Mouse (Mus musculus): ENCODE data around the gene Exosc2. TPM values are rescaled to one million over a fixed set of nuclear protein-coding genes. Genes with fewer than 3 reads are reported as not detected.
"Not testable (repeated sequence)": the region's sequence is repeated elsewhere in the genome, so short reads cannot be mapped to it uniquely, and the experiment has no call there.

The Exosc2 gene
- polyA plus RNA-seq, 1 experiment from 2014 or later, result 77.3 TPM

GRCm38 (mm10) chr2:31654854-31655559, 15.5 kb upstream of the Exosc2 start:
- no peak for ATAC-seq (replicated peaks; ENCODE audit: insufficient number of reproducible peaks, low FRiP score, low TSS enrichment, low read depth)
- Histone ChIP-seq H3K9me3 (replicated peaks; ENCODE audit: control insufficient read depth, low read length) (no peaks in the 10 kb centered on the region), H3K4me1 (ENCODE audit: control insufficient read depth, insufficient read depth, low read length) (peaks cover 7% of the 10 kb centered on the region; the same call in 1 of the 2 replicates), H3K27me3 (ENCODE audit: control insufficient read depth, insufficient read depth, low read length) (peaks cover 51% of the 10 kb centered on the region), H3K9ac (replicated peaks; ENCODE audit: low read length) (no peak overlapping the region), H3K36me3 (replicated peaks; ENCODE audit: control insufficient read depth, insufficient read depth, low read depth, low read length) (no peaks in the 10 kb centered on the region), H3K27ac (replicated peaks; ENCODE audit: low read depth, low read length) (no peak overlapping the region), H3K4me3 (ENCODE audit: low read depth, low read length) (peak overlapping the region; percentile 55), H3K4me2 (ENCODE audit: low read depth, low read length) (peak overlapping the region; percentile 96)
- 5% methylated on average over 22 of the region's 22 CpGs for WGBS
- peak; percentile 41 for DNase-seq (ENCODE audit: low spot score)

DNA sequence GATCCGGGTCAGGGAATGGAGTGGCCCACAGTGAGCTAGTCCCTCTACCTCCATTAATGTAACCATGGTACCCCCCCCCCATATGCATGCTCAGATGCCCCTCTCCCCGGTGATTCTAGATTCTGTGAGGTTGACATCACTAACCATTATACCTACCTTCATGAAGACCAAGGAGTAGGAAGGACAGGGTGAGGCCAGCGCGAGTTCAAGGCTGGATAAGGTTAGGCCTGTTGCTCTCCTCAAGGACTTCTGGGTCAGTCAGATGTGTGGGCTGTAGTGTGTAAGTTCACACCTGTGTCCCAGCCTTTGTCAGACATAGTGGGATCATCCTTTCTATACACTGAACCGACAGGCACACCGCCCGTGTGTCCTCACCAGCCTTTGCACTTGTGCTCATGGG, 14.1 kb upstream of the Exosc2 start:
- ATAC-seq (replicated peaks; ENCODE audit: insufficient number of reproducible peaks, low FRiP score, low TSS enrichment, low read depth) (peak; percentile 51; the same call in 1 of the 2 replicates), DNase-seq (ENCODE audit: low spot score) (no peak)
- no peaks in the 10 kb centered on the region for H3K9me3 ChIP-seq (replicated peaks; ENCODE audit: control insufficient read depth, low read length)
- no peak overlapping the region for H3K4me3 ChIP-seq (ENCODE audit: low read depth, low read length)
- no peak overlapping the region for H3K27ac ChIP-seq (replicated peaks; ENCODE audit: low read depth, low read length)
- H3K4me1 ChIP-seq (ENCODE audit: control insufficient read depth, insufficient read depth, low read length), result peaks cover 7% of the 10 kb centered on the region; the same call in 1 of the 2 replicates
- no peaks in the 10 kb centered on the region for H3K36me3 ChIP-seq (replicated peaks; ENCODE audit: control insufficient read depth, insufficient read depth, low read depth, low read length)
- H3K4me2 ChIP-seq (ENCODE audit: low read depth, low read length), result no peak overlapping the region
- H3K9ac ChIP-seq (replicated peaks; ENCODE audit: low read length), result no peak overlapping the region
- peaks cover 44% of the 10 kb centered on the region for H3K27me3 ChIP-seq (ENCODE audit: control insufficient read depth, insufficient read depth, low read length)
- WGBS, result 87% methylated on average over 7 of the region's 7 CpGs

DNA sequence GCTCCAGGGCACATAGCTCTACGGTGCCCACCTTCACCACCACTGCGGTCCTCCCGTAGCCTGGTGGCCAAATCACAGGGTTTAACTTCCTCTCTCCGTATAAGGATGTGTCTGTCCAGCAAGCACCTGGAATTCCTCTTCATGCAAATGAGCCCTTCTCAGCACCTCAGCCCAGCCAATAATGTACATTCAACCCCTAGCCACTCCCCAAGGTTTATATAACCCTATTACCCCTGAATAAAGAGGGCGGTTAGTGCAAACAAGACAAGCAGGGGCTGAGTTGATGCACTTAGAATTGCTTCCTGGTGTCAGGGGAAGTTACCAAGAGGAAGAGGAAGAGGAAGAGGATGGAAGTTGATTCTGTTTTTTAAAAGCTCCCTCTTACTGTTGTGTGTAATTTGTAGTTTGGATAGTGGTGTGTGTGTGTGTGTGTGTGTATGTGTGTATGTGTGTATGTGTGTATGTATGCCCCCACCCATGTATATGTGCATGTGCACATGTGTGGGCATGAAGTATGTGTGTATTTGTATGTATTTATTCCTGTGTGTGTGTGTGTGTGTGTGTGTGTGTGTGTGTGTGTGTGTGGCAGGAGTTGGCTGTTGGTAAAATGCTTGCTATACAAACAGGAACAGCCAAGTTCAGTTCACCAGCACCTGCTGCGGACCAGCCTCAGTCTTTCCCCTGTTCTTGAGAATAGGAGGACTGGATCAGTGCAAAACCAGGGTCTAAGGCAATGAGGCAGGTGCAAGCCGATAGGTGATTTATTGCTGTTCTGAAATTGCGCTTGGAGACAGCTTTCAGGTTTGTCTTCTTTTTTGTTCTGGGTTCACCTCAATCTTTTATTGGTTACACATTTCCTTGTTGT, 7.3 kb upstream of the Exosc2 start:
- H3K4me1 ChIP-seq (ENCODE audit: control insufficient read depth, insufficient read depth, low read length), result no peaks in the 10 kb centered on the region

GRCm38 (mm10) chr2:31663804-31664180, 6.7 kb upstream of the Exosc2 start:
- 93% methylated on average over 1 of the region's 1 CpGs for WGBS
- DNase-seq (ENCODE audit: low spot score), result no peak

More for the DNA sequence above, 7.3 kb upstream of the Exosc2 start:
- Histone ChIP-seq H3K27me3 (ENCODE audit: control insufficient read depth, insufficient read depth, low read length) (no peaks in the 10 kb centered on the region), H3K27ac (replicated peaks; ENCODE audit: low read depth, low read length) (no peak overlapping the region), H3K36me3 (replicated peaks; ENCODE audit: control insufficient read depth, insufficient read depth, low read depth, low read length) (no peaks in the 10 kb centered on the region), H3K4me2 (ENCODE audit: low read depth, low read length) (no peak overlapping the region), H3K4me3 (ENCODE audit: low read depth, low read length) (no peak overlapping the region), H3K9ac (replicated peaks; ENCODE audit: low read length) (no peak overlapping the region), H3K9me3 (replicated peaks; ENCODE audit: control insufficient read depth, low read length) (no peaks in the 10 kb centered on the region)
- ATAC-seq (replicated peaks; ENCODE audit: insufficient number of reproducible peaks, low FRiP score, low TSS enrichment, low read depth) (no peak), DNase-seq (ENCODE audit: low spot score) (no peak)
- 61% methylated on average over 8 of the region's 8 CpGs for WGBS

GRCm38 (mm10) chr2:31667332-31667731, 3.2 kb upstream of the Exosc2 start:
- H3K27me3 ChIP-seq (ENCODE audit: control insufficient read depth, insufficient read depth, low read length), result no peaks in the 10 kb centered on the region
- ATAC-seq (replicated peaks; ENCODE audit: insufficient number of reproducible peaks, low FRiP score, low TSS enrichment, low read depth) (no peak), DNase-seq (ENCODE audit: low spot score) (peak; percentile 56)
- no peaks in the 10 kb centered on the region for H3K9me3 ChIP-seq (replicated peaks; ENCODE audit: control insufficient read depth, low read length)
- H3K4me2 ChIP-seq (ENCODE audit: low read depth, low read length), result no peak overlapping the region
- H3K36me3 ChIP-seq (replicated peaks; ENCODE audit: control insufficient read depth, insufficient read depth, low read depth, low read length), result no peaks in the 10 kb centered on the region; the same call in 1 of the 2 replicates
- H3K4me1 ChIP-seq (ENCODE audit: control insufficient read depth, insufficient read depth, low read length), result no peaks in the 10 kb centered on the region
- no peak overlapping the region for H3K4me3 ChIP-seq (ENCODE audit: low read depth, low read length)
- H3K9ac ChIP-seq (replicated peaks; ENCODE audit: low read length), result no peak overlapping the region
- no peak overlapping the region for H3K27ac ChIP-seq (replicated peaks; ENCODE audit: low read depth, low read length)
- WGBS, result 23% methylated on average over 4 of the region's 4 CpGs

More at GRCm38 (mm10) chr2:31663804-31664180, 6.7 kb upstream of the Exosc2 start:
- ATAC-seq (replicated peaks; ENCODE audit: insufficient number of reproducible peaks, low FRiP score, low TSS enrichment, low read depth), result no peak
- H3K27me3 ChIP-seq (ENCODE audit: control insufficient read depth, insufficient read depth, low read length), result no peaks in the 10 kb centered on the region
- H3K36me3 ChIP-seq (replicated peaks; ENCODE audit: control insufficient read depth, insufficient read depth, low read depth, low read length), result no peaks in the 10 kb centered on the region
- no peak overlapping the region for H3K9ac ChIP-seq (replicated peaks; ENCODE audit: low read length)
- no peak overlapping the region for H3K4me3 ChIP-seq (ENCODE audit: low read depth, low read length)
- H3K9me3 ChIP-seq (replicated peaks; ENCODE audit: control insufficient read depth, low read length), result no peaks in the 10 kb centered on the region
- H3K27ac ChIP-seq (replicated peaks; ENCODE audit: low read depth, low read length), result no peak overlapping the region
- no peak overlapping the region for H3K4me2 ChIP-seq (ENCODE audit: low read depth, low read length)
- no peaks in the 10 kb centered on the region for H3K4me1 ChIP-seq (ENCODE audit: control insufficient read depth, insufficient read depth, low read length)

GRCm38 (mm10) chr2:31678641-31679040, 8.1 kb downstream of the Exosc2 start:
- 95% methylated on average over 6 of the region's 6 CpGs for WGBS
- ATAC-seq (replicated peaks; ENCODE audit: insufficient number of reproducible peaks, low FRiP score, low TSS enrichment, low read depth) (no peak), DNase-seq (ENCODE audit: low spot score) (no peak)
- Histone ChIP-seq H3K9me3 (replicated peaks; ENCODE audit: control insufficient read depth, low read length) (no peaks in the 10 kb centered on the region), H3K9ac (replicated peaks; ENCODE audit: low read length) (no peak overlapping the region), H3K4me3 (ENCODE audit: low read depth, low read length) (no peak overlapping the region), H3K27me3 (ENCODE audit: control insufficient read depth, insufficient read depth, low read length) (no peaks in the 10 kb centered on the region), H3K4me1 (ENCODE audit: control insufficient read depth, insufficient read depth, low read length) (no peaks in the 10 kb centered on the region), H3K36me3 (replicated peaks; ENCODE audit: control insufficient read depth, insufficient read depth, low read depth, low read length) (peaks cover 17% of the 10 kb centered on the region), H3K27ac (replicated peaks; ENCODE audit: low read depth, low read length) (no peak overlapping the region), H3K4me2 (ENCODE audit: low read depth, low read length) (no peak overlapping the region)

DNA sequence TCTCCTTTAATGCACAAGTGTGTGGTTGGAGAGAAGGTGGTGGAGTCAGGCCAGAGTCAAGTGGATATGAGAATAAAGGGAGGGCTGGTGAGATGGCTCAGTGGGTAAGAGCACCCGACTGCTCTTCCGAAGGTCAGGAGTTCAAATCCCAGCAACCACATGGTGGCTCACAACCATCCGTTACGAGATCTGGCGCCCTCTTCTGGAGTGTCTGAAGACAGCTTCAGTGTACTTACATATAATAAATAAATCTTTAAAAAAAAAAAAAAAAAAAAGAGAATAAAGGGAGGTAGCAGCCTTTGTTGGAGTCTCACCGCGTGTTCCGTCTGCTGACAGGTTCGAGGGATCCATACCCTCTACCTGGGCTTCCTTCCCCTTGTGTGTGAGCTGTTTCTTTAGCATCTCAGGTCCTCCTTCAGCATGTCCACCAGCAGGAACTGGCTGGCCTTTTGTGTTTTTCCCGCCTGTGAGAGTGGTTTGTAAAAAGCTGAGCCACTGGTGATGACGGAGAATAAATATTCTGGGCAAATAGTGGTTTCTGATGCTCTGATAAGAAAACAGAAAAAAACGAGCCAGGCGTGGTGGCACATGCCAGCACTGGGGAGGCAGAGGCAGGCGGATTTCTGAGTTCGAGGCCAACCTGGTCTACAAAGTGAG, 10.7 kb downstream of the Exosc2 start:
- peaks cover 17% of the 10 kb centered on the region for H3K36me3 ChIP-seq (replicated peaks; ENCODE audit: control insufficient read depth, insufficient read depth, low read depth, low read length)
- H3K4me3 ChIP-seq (ENCODE audit: low read depth, low read length); H3K9ac ChIP-seq (replicated peaks; ENCODE audit: low read length); H3K27ac ChIP-seq (replicated peaks; ENCODE audit: low read depth, low read length); H3K4me1 ChIP-seq (ENCODE audit: control insufficient read depth, insufficient read depth, low read length); DNase-seq (ENCODE audit: low spot score); H3K4me2 ChIP-seq (ENCODE audit: low read depth, low read length); H3K27me3 ChIP-seq (ENCODE audit: control insufficient read depth, insufficient read depth, low read length); ATAC-seq (replicated peaks; ENCODE audit: insufficient number of reproducible peaks, low FRiP score, low TSS enrichment, low read depth); H3K9me3 ChIP-seq (replicated peaks; ENCODE audit: control insufficient read depth, low read length): not testable (repeated sequence)
- WGBS, result 91% methylated on average over 15 of the region's 15 CpGs

Data from embryonic facial prominence, embryonic 11.5 days (tissue).